Mouse (Mus musculus): ENCODE results near the gene Ssh1. TPM values are rescaled to one million over a fixed set of nuclear protein-coding genes. Genes with fewer than 3 reads are reported as not detected.

The Ssh1 gene
- polyA plus RNA-seq, 1 experiment from 2014 or later, result 19.4 TPM

DNA sequence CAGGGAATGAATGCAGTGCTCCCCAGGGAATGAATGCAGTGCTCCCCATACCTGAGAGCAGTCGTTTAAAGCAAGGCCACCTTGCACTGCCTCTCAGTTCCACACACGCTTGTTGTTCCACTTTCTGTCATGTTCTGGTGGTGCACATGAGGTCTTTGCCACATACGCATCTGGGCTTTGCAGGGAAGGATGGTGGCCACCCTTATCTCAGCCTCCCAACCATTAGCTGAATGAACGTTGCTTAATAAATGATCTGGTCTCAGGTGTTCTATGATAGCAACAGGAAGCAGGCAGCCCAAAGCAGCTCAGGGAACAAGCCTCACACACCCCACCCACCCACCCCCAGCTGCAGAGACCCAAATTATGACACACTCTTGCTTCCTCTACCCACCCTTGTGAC, 69.1 kb downstream of the Ssh1 start:
- ATAC-seq (replicated peaks; ENCODE audit: low FRiP score, low TSS enrichment, low read depth) (no peak), DNase-seq (ENCODE audit: low spot score) (no peak)
- WGBS, result 88% methylated on average over 4 of the region's 4 CpGs
- Histone ChIP-seq H3K4me2 (ENCODE audit: low read length) (no peak overlapping the region), H3K27me3 (replicated peaks; ENCODE audit: control insufficient read depth, insufficient read depth, low read length) (no peaks in the 10 kb centered on the region), H3K27ac (ENCODE audit: low read depth) (no peak overlapping the region), H3K36me3 (ENCODE audit: control insufficient read depth, insufficient read depth, low read length) (no peaks in the 10 kb centered on the region), H3K4me3 (ENCODE audit: low read depth, low read length) (no peak overlapping the region), H3K9ac (ENCODE audit: low read length) (no peak overlapping the region), H3K9me3 (ENCODE audit: control insufficient read depth, low read length) (peaks cover 7% of the 10 kb centered on the region; the same call in 1 of the 2 replicates), H3K4me1 (replicated peaks; ENCODE audit: control insufficient read depth, insufficient read depth, low read length) (peaks cover 7% of the 10 kb centered on the region)

DNA sequence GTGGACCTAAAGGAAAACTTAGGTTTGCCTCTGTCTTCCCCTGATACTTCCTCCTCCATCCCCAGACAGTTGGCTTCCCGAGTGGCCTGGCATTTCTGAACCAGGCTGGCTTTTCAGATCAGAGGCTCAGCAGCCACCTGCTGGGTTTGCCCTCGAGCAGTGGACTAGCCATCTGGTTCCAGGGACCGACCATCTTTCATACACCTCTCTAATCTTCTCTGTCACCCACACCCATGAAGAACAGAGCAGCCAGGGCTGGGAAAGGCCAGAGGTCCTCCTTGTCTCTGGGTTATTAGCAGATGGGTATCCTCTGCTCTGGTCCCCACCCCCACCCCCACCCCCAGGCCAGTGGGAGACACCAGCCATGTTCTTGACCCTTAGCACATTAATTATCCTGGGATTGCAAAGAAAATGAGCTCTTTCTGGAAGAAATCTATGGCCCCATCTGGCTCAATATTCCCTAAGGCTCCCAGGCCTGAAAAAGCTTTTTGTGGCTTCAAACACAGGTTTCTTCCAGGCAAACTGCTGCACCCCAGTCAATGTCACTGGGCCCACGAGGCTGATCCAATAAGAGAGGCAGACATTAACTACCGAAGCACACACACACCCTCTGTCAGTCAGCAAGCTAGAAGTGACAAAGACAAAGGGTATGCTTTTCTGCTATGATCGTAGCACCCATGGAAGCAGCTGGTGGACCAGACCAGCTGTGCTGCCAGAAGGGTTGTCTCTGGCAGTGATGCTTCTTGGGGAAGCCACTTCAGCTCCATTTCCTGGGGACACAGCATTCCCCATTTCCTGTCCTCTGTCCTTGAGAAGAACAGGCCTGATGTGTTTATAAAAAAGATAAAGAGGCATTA, 72.2 kb downstream of the Ssh1 start:
- Histone ChIP-seq H3K4me2 (ENCODE audit: low read length) (no peak overlapping the region), H3K4me3 (ENCODE audit: low read depth, low read length) (no peak overlapping the region), H3K9me3 (ENCODE audit: control insufficient read depth, low read length) (no peaks in the 10 kb centered on the region), H3K9ac (ENCODE audit: low read length) (no peak overlapping the region), H3K27ac (ENCODE audit: low read depth) (peak overlapping the region; percentile 69), H3K4me1 (replicated peaks; ENCODE audit: control insufficient read depth, insufficient read depth, low read length) (peaks cover 20% of the 10 kb centered on the region), H3K27me3 (replicated peaks; ENCODE audit: control insufficient read depth, insufficient read depth, low read length) (no peaks in the 10 kb centered on the region), H3K36me3 (ENCODE audit: control insufficient read depth, insufficient read depth, low read length) (no peaks in the 10 kb centered on the region)
- WGBS, result 37% methylated on average over 6 of the region's 6 CpGs
- ATAC-seq (replicated peaks; ENCODE audit: low FRiP score, low TSS enrichment, low read depth) (no peak), DNase-seq (ENCODE audit: low spot score) (no peak)

DNA sequence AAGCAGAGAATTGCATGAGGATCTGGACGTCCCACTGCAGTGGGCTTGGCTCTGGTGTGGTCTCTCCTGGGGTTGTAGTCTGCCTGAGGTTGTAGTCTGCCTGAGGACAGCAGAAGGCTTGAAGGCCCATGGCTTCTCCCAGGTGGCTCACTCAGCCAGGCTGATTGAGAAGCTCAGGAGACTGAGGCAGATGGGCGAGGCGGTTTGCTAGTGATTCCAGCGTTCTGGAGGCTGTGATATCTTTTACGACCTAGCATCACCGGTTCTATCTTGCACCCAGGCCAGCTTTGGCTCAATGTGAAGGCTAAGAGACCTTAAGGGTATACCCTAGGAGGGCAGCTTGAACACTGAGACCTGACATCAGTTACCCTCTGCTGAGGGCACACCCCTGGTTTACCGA, 74.6 kb downstream of the Ssh1 start:
- DNase-seq (ENCODE audit: low spot score), result no peak
- no peak overlapping the region for H3K9ac ChIP-seq (ENCODE audit: low read length)
- H3K9me3 ChIP-seq (ENCODE audit: control insufficient read depth, low read length), result no peaks in the 10 kb centered on the region
- H3K27me3 ChIP-seq (replicated peaks; ENCODE audit: control insufficient read depth, insufficient read depth, low read length), result no peaks in the 10 kb centered on the region
- no peak overlapping the region for H3K4me2 ChIP-seq (ENCODE audit: low read length)
- peak overlapping the region; percentile 64; the same call in 1 of the 2 replicates for H3K27ac ChIP-seq (ENCODE audit: low read depth)
- 48% methylated on average over 7 of the region's 7 CpGs for WGBS
- H3K36me3 ChIP-seq (ENCODE audit: control insufficient read depth, insufficient read depth, low read length), result no peaks in the 10 kb centered on the region
- H3K4me3 ChIP-seq (ENCODE audit: low read depth, low read length), result no peak overlapping the region
- peaks cover 20% of the 10 kb centered on the region for H3K4me1 ChIP-seq (replicated peaks; ENCODE audit: control insufficient read depth, insufficient read depth, low read length)
- ATAC-seq (replicated peaks; ENCODE audit: low FRiP score, low TSS enrichment, low read depth), result peak; percentile 24

DNA sequence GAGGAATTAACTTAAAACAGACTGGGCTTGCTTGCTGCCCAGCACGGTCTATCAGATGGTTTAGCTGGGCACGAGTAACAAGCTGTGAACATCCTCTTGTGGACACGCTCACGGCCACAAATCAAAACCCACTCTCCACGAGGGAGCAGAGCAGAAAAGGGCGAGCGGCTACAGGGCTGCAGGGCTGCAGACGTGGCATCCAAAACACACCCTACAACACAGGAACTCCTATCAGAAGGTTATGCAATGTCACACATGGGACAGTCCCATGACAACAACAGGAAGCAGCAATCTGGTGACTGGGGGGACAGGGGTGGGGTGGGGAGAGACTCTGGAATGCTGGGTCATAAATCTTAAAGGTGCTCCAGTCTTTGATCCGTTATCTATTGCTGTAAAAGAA, 75.0 kb downstream of the Ssh1 start:
- WGBS, result 16% methylated on average over 9 of the region's 9 CpGs

DNA sequence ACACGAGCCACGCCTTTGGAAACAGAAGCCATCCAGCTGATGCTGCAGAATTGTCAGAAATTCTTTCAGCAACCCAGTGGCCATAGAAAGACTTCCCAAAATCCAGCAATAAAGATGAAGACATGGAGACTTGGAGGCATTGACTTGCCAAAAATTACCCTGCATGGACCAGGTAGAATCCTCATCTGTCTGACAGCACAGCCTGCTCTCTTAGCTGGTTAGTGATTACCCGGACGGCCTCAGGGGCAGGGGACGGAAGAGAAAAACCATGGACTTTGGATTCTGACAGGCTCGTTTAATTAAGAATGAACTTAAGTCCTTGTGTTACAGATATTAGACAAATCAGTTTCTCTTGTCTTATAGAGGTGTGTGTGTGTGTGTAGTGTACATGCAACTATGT, 83.0 kb downstream of the Ssh1 start:
- H3K9ac ChIP-seq (ENCODE audit: low read length), result no peak overlapping the region
- peak overlapping the region; percentile 57; the same call in 1 of the 2 replicates for H3K27ac ChIP-seq (ENCODE audit: low read depth)

More for the DNA sequence above, 75.0 kb downstream of the Ssh1 start:
- Histone ChIP-seq H3K27me3 (replicated peaks; ENCODE audit: control insufficient read depth, insufficient read depth, low read length) (no peaks in the 10 kb centered on the region), H3K27ac (ENCODE audit: low read depth) (peak overlapping the region; percentile 64; the same call in 1 of the 2 replicates), H3K36me3 (ENCODE audit: control insufficient read depth, insufficient read depth, low read length) (no peaks in the 10 kb centered on the region), H3K9me3 (ENCODE audit: control insufficient read depth, low read length) (no peaks in the 10 kb centered on the region), H3K4me2 (ENCODE audit: low read length) (no peak overlapping the region), H3K4me3 (ENCODE audit: low read depth, low read length) (no peak overlapping the region), H3K4me1 (replicated peaks; ENCODE audit: control insufficient read depth, insufficient read depth, low read length) (peaks cover 20% of the 10 kb centered on the region), H3K9ac (ENCODE audit: low read length) (no peak overlapping the region)
- ATAC-seq (replicated peaks; ENCODE audit: low FRiP score, low TSS enrichment, low read depth) (peak; percentile 74), DNase-seq (ENCODE audit: low spot score) (no peak)

GRCm38 (mm10) chr5:113910065-113910701, 83.5 kb downstream of the Ssh1 start:
- Histone ChIP-seq H3K4me3 (ENCODE audit: low read depth, low read length) (no peak overlapping the region), H3K4me1 (replicated peaks; ENCODE audit: control insufficient read depth, insufficient read depth, low read length) (peaks cover 20% of the 10 kb centered on the region), H3K27ac (ENCODE audit: low read depth) (peak overlapping the region; percentile 57), H3K27me3 (replicated peaks; ENCODE audit: control insufficient read depth, insufficient read depth, low read length) (no peaks in the 10 kb centered on the region), H3K36me3 (ENCODE audit: control insufficient read depth, insufficient read depth, low read length) (no peaks in the 10 kb centered on the region), H3K9me3 (ENCODE audit: control insufficient read depth, low read length) (no peaks in the 10 kb centered on the region), H3K9ac (ENCODE audit: low read length) (no peak overlapping the region), H3K4me2 (ENCODE audit: low read length) (peak overlapping the region; percentile 9)
- ATAC-seq (replicated peaks; ENCODE audit: low FRiP score, low TSS enrichment, low read depth) (no peak), DNase-seq (ENCODE audit: low spot score) (no peak)
- 32% methylated on average over 10 of the region's 10 CpGs for WGBS

More for the DNA sequence above, 83.0 kb downstream of the Ssh1 start:
- H3K36me3 ChIP-seq (ENCODE audit: control insufficient read depth, insufficient read depth, low read length), result no peaks in the 10 kb centered on the region
- H3K9me3 ChIP-seq (ENCODE audit: control insufficient read depth, low read length), result no peaks in the 10 kb centered on the region
- peak overlapping the region; percentile 9 for H3K4me2 ChIP-seq (ENCODE audit: low read length)
- 54% methylated on average over 6 of the region's 6 CpGs for WGBS
- H3K4me1 ChIP-seq (replicated peaks; ENCODE audit: control insufficient read depth, insufficient read depth, low read length), result peaks cover 15% of the 10 kb centered on the region
- no peaks in the 10 kb centered on the region for H3K27me3 ChIP-seq (replicated peaks; ENCODE audit: control insufficient read depth, insufficient read depth, low read length)
- ATAC-seq (replicated peaks; ENCODE audit: low FRiP score, low TSS enrichment, low read depth) (no peak), DNase-seq (ENCODE audit: low spot score) (no peak)
- H3K4me3 ChIP-seq (ENCODE audit: low read depth, low read length), result no peak overlapping the region

DNA sequence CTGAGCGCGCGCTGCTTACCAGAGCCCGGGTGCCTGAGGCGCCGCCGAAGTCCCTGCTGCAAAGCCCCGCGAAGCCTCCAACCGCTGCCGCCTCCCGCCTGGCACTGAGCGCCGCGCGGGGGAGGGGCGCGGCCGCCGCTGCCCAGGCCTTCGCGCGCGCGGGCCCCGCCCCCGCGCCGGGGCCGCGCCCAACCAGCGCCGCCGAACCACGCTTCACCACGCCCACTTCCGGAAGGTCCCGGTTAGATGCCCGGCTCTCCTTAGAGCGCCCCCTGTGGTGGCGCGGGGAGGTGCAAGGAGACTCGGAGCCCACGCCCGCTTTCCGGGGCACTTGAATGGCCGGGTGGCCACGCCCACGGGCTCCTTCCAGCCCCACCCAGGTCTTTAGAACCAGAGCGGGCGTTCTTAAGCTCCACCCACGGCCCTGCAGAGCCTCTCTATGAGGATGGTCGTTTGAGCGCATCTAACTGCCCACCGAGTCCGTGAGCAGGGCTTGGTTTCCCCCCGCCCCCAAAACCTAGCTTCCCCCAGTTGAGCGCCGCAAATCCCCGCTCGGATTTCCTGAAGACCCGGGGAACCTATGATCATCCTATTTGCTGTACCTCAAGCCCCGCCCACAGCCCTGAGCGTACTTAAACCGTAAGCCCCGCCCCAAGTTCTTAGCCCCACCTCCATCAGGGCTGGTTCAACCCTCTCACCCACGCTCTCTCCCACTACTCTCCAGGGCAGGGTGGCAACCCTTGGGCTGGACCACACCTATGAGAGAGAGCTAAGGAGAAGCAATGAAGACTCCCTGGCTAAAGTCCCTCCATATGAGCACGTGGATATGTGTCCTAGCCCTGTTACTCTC, 84.9 kb downstream of the Ssh1 start, which contains the start of gene Coro1c:
Coro1c (minus strand) TSS at position 167 of the 850 bp plus-strand sequence.
- Histone ChIP-seq H3K4me3 (ENCODE audit: low read depth, low read length) (peak within 1 kb of the TSS; percentile 81), H3K4me2 (ENCODE audit: low read length) (peak within 1 kb of the TSS; percentile 75), H3K4me1 (replicated peaks; ENCODE audit: control insufficient read depth, insufficient read depth, low read length) (peaks cover 32% of the 10 kb centered on the region), H3K9ac (ENCODE audit: low read length) (peak within 1 kb of the TSS; percentile 87), H3K27ac (ENCODE audit: low read depth) (peak within 1 kb of the TSS; percentile 96), H3K27me3 (replicated peaks; ENCODE audit: control insufficient read depth, insufficient read depth, low read length) (no peaks in the 10 kb centered on the region), H3K36me3 (ENCODE audit: control insufficient read depth, insufficient read depth, low read length) (no peaks in the 10 kb centered on the region), H3K9me3 (ENCODE audit: control insufficient read depth, low read length) (no peaks in the 10 kb centered on the region)
- ATAC-seq (replicated peaks; ENCODE audit: low FRiP score, low TSS enrichment, low read depth), result peak; percentile 83
- WGBS, result under 1% methylated on average over 56 of the region's 68 CpGs
- peak; percentile 100 for DNase-seq (ENCODE audit: low spot score)
